Mouse (Mus musculus): ENCODE data around the gene Olfr27.

DNA sequence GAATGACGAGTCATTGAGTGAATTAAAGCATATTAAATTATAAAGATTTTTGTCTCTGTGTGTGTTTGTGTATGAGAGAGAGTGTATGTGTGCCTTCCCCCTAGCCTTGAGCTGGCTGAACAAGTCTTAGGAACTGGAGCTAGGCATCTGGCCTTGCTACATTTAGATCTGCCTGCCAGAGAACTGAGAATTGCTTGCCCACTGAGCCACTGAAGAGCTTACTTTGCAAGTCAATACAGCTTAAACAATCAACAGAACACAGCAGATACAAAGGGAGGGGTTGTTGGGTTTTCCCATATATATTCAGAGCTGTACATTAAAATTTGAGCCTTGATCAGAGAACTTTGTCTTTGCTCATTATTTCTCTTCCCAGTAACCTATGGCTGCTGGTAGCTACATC is 24.5 kb downstream of the Olfr27 start:
- TF ChIP-seq POLR2A (IDR thresholded peaks at IDR 0.05; ENCODE audit: borderline replicate concordance, extremely low read depth, low read depth, low read length) (no peak), CTCF (IDR thresholded peaks at IDR 0.05; ENCODE audit: insufficient read depth, low read length) (no peak)
